Mouse (Mus musculus): Measurements from ENCODE around the gene Gm15217. TPM values are rescaled to one million over a fixed set of nuclear protein-coding genes. Genes with fewer than 3 reads are reported as not detected.

Gm15217 gene
- polyA plus RNA-seq, 1 experiment from 2014 or later = 0.18 TPM

DNA sequence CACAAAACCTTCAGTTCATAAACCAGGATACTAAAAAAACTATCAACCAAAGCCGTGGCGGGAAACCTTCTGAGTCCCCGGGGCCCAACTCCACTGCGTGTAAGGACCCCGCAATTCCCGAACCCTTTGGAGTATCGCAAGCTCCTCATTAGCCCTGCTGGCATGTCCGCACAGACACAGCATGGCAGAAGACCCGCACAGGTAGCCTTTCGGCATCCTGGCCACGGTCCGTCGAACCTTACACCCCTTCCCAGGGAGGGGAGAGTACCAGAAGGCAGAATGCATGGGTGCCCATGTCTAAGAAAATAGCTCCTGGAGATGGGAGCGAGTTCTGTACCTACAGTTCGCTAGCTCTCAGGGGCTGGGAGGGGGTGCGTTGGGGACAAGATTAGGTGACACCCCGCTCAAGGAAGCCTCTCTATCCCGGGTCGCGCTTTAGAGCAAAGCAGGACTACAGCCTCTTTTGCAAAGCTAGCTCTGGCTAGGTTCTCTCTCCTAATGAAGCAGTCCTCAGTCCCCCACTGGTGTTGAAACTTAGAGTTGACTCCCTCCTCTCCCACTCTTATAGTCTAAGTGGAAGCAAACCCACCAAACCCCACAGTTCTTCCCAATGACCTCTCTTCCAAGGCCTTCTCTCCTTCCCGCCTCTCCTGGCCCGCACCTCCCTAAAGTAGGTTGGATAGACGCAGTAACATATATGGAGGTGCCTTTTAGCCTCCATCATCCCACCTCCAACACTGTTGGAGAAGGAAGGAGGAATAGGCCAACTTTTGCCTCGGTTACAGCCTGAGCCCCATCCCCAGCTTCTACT lies 10.4 kb downstream of the Gm15217 start:
- peak overlapping the region; percentile 56 for H3K4me3 ChIP-seq (ENCODE audit: low read depth, low read length)
- DNase-seq (ENCODE audit: low spot score) (no peak), ATAC-seq (ENCODE audit: low FRiP score, low TSS enrichment) (no peak)
- H3K9me3 ChIP-seq (ENCODE audit: control insufficient read depth, low read length) = no peaks in the 10 kb centered on the region
- H3K9ac ChIP-seq (ENCODE audit: low read length) = peak overlapping the region; percentile 53
- 14% methylated on average over 24 of the region's 24 CpGs for WGBS
- H3K36me3 ChIP-seq (ENCODE audit: control insufficient read depth, insufficient read depth, low read length) = no peaks in the 10 kb centered on the region
- H3K27ac ChIP-seq (replicated peaks) = peak overlapping the region; percentile 63
- H3K4me2 ChIP-seq (replicated peaks; ENCODE audit: low read depth) = peak overlapping the region; percentile 76
- no peaks in the 10 kb centered on the region for H3K4me1 ChIP-seq (replicated peaks; ENCODE audit: control insufficient read depth, insufficient read depth)
- no peaks in the 10 kb centered on the region for H3K27me3 ChIP-seq (ENCODE audit: control insufficient read depth, insufficient read depth, low read length)
- no peak for TF ChIP-seq EP300 (optimal IDR thresholded peaks at IDR 0.05)
- no peak for TF ChIP-seq CTCF (IDR thresholded peaks at IDR 0.05; ENCODE audit: low read depth)

GRCm38 (mm10) chr14:46390249-46390775 lies 11.1 kb downstream of the Gm15217 start, which contains the start of gene Bmp4:
Gene Bmp4, minus strand, starts transcription at chr14:46390669.
- Histone ChIP-seq H3K4me2 (replicated peaks; ENCODE audit: low read depth) (peak within 1 kb of the TSS; percentile 76), H3K4me3 (ENCODE audit: low read depth, low read length) (peak within 1 kb of the TSS; percentile 56), H3K4me1 (replicated peaks; ENCODE audit: control insufficient read depth, insufficient read depth) (no peaks in the 10 kb centered on the region), H3K36me3 (ENCODE audit: control insufficient read depth, insufficient read depth, low read length) (no peaks in the 10 kb centered on the region), H3K27ac (replicated peaks) (peak within 1 kb of the TSS; percentile 63), H3K27me3 (ENCODE audit: control insufficient read depth, insufficient read depth, low read length) (no peaks in the 10 kb centered on the region), H3K9ac (ENCODE audit: low read length) (peak within 1 kb of the TSS; percentile 53), H3K9me3 (ENCODE audit: control insufficient read depth, low read length) (no peaks in the 10 kb centered on the region)
- ATAC-seq (ENCODE audit: low FRiP score, low TSS enrichment) (peak; percentile 39), DNase-seq (ENCODE audit: low spot score) (peak; percentile 53)
- 2% methylated on average over 25 of the region's 26 CpGs for WGBS
- no peak for TF ChIP-seq CTCF (IDR thresholded peaks at IDR 0.05; ENCODE audit: low read depth)
- TF ChIP-seq EP300 (optimal IDR thresholded peaks at IDR 0.05) = no peak

- 63% methylated on average over 6 of the region's 6 CpGs for WGBS
- Histone ChIP-seq H3K4me3 (ENCODE audit: low read depth, low read length) (no peak overlapping the region), H3K36me3 (ENCODE audit: control insufficient read depth, insufficient read depth, low read length) (no peaks in the 10 kb centered on the region), H3K9ac (ENCODE audit: low read length) (no peak overlapping the region), H3K9me3 (ENCODE audit: control insufficient read depth, low read length) (no peaks in the 10 kb centered on the region), H3K4me1 (replicated peaks; ENCODE audit: control insufficient read depth, insufficient read depth) (no peaks in the 10 kb centered on the region), H3K27me3 (ENCODE audit: control insufficient read depth, insufficient read depth, low read length) (no peaks in the 10 kb centered on the region), H3K4me2 (replicated peaks; ENCODE audit: low read depth) (no peak overlapping the region), H3K27ac (replicated peaks) (no peak overlapping the region)
- TF ChIP-seq CTCF (IDR thresholded peaks at IDR 0.05; ENCODE audit: low read depth) (no peak), EP300 (optimal IDR thresholded peaks at IDR 0.05) (no peak)
- DNase-seq (ENCODE audit: low spot score) (no peak), ATAC-seq (ENCODE audit: low FRiP score, low TSS enrichment) (no peak)
Observed at GRCm38 (mm10) chr14:46391621-46392170, 12.5 kb downstream of the Gm15217 start.

GRCm38 (mm10) chr14:46398091-46398695 lies 19.0 kb downstream of the Gm15217 start:
- ATAC-seq (ENCODE audit: low FRiP score, low TSS enrichment) = peak; percentile 54
- WGBS = 21% methylated on average over 27 of the region's 27 CpGs
- H3K27me3 ChIP-seq (ENCODE audit: control insufficient read depth, insufficient read depth, low read length) = 0 out of 2 replicates have a peak, but pooled peaks cover 4% of the 10 kb centered on the region

DNA sequence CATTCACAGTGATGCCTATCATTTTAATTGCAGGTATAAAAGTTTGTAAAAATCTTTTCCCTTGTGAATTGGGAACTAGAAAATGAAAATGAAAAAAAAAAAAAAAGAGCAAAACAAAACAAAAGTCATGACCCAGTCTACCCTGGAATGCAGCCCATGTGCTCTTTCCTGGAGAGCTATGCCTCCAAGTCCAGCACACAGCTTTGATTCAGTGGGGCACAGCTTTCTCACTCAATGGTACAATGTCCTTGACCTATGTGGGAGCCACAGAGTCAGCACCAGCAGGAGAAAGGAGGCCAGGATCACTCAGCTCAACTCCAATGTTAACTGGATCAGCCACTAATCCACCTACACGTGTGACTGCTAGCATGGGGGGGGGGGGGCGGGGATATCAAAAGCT lies 20.7 kb downstream of the Gm15217 start:
- Histone ChIP-seq H3K4me3 (ENCODE audit: low read depth, low read length) (no peak overlapping the region), H3K9me3 (ENCODE audit: control insufficient read depth, low read length) (no peaks in the 10 kb centered on the region), H3K4me1 (replicated peaks; ENCODE audit: control insufficient read depth, insufficient read depth) (no peaks in the 10 kb centered on the region), H3K9ac (ENCODE audit: low read length) (no peak overlapping the region), H3K27me3 (ENCODE audit: control insufficient read depth, insufficient read depth, low read length) (0 out of 2 replicates have a peak, but pooled peaks cover 4% of the 10 kb centered on the region), H3K36me3 (ENCODE audit: control insufficient read depth, insufficient read depth, low read length) (no peaks in the 10 kb centered on the region), H3K4me2 (replicated peaks; ENCODE audit: low read depth) (no peak overlapping the region), H3K27ac (replicated peaks) (no peak overlapping the region)
- no peak for DNase-seq (ENCODE audit: low spot score)
- no peak for TF ChIP-seq CTCF (IDR thresholded peaks at IDR 0.05; ENCODE audit: low read depth)
- TF ChIP-seq EP300 (optimal IDR thresholded peaks at IDR 0.05) = no peak
- WGBS = 50% methylated on average over 2 of the region's 2 CpGs
- no peak for ATAC-seq (ENCODE audit: low FRiP score, low TSS enrichment)

More at GRCm38 (mm10) chr14:46398091-46398695, 19.0 kb downstream of the Gm15217 start:
- no peaks in the 10 kb centered on the region for H3K36me3 ChIP-seq (ENCODE audit: control insufficient read depth, insufficient read depth, low read length)
- H3K9me3 ChIP-seq (ENCODE audit: control insufficient read depth, low read length) = no peaks in the 10 kb centered on the region
- peak overlapping the region; percentile 44 for H3K4me2 ChIP-seq (replicated peaks; ENCODE audit: low read depth)
- H3K9ac ChIP-seq (ENCODE audit: low read length) = peak overlapping the region; percentile 14; the same call in 1 of the 2 replicates
- peak overlapping the region; percentile 16; the same call in 1 of the 2 replicates for H3K4me3 ChIP-seq (ENCODE audit: low read depth, low read length)
- DNase-seq (ENCODE audit: low spot score) = peak; percentile 48
- H3K27ac ChIP-seq (replicated peaks) = no peak overlapping the region
- TF ChIP-seq CTCF (IDR thresholded peaks at IDR 0.05; ENCODE audit: low read depth) = no peak
- TF ChIP-seq EP300 (optimal IDR thresholded peaks at IDR 0.05) = no peak
- H3K4me1 ChIP-seq (replicated peaks; ENCODE audit: control insufficient read depth, insufficient read depth) = no peaks in the 10 kb centered on the region

All from stomach, postnatal 0 days (tissue).